ENCODE assay signal across 17 mouse cellular contexts in the genomic region with DNA sequence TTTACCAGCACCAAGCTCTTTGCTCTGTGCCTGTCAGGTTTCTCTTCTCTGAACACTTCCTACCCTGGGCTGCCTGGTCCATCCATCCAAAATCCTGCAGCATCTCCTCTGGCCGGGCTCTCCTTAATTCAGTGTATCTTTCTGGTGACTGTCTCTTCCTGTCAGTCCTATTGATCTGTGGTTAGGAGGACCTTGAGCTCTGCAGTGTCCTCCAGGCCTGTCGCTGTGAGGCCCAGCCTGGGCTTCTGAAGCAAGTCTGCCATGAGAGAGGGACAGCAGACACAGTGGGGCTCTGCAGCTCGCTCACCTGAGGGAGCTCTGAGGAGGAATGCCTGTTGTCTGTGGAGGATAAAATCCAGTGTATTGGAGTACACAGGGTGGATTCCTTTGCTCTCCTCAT. TPM values are rescaled to one million over a fixed set of nuclear protein-coding genes. Genes with fewer than 3 reads are reported as not detected.
DNase-seq lines count a peak whose midpoint lies in the region; ATAC-seq and TF ChIP-seq lines count a peak whose summit lies in the region.
"Had no signal": no experiment of that assay in that cellular context is flagged by ENCODE, and none has a peak within 500 bp of the region (broad histone marks: within the 10 kb centered on the region; RNA-seq: fewer than 3 reads in every experiment).

No protein-coding gene starts in this region.

- WGBS in heart, embryonic 12.5 days, result 82% methylated on average over 3 of the region's 3 CpGs
- WGBS in hindbrain, postnatal 0 days, result 95% methylated on average over 3 of the region's 3 CpGs
- WGBS in midbrain, postnatal 0 days, result 97% methylated on average over 3 of the region's 3 CpGs

- TF ChIP-seq CTCF in hindbrain, postnatal 0 days (IDR thresholded peaks at IDR 0.05; ENCODE audit: low read depth), result no peak
- no peak for TF ChIP-seq CTCF in midbrain, postnatal 0 days (IDR thresholded peaks at IDR 0.05)

- H3K4me1 ChIP-seq in heart, embryonic 12.5 days (replicated peaks), result peaks cover 18% of the 10 kb centered on the region
- peaks cover 62% of the 10 kb centered on the region for H3K4me1 ChIP-seq in megakaryocyte, embryonic 14.5 days
- peaks cover 4% of the 10 kb centered on the region for H3K4me1 ChIP-seq in hindbrain, postnatal 0 days (ENCODE audit: insufficient read depth, low read length)
- peaks cover 8% of the 10 kb centered on the region; the same call in 1 of the 2 replicates for H3K4me1 ChIP-seq in midbrain, postnatal 0 days (ENCODE audit: insufficient read depth, low read length)

- no peak overlapping the region for H3K4me3 ChIP-seq in heart, embryonic 12.5 days
- peak overlapping the region; percentile 94 for H3K4me3 ChIP-seq in megakaryocyte, embryonic 14.5 days (replicated peaks)
- H3K4me3 ChIP-seq in hindbrain, postnatal 0 days (ENCODE audit: low read length), result no peak overlapping the region
- no peak overlapping the region for H3K4me3 ChIP-seq in midbrain, postnatal 0 days (ENCODE audit: low read depth, low read length)
- H3K4me3 ChIP-seq: layer of hippocampus, adult 2 months had no signal

- no peaks in the 10 kb centered on the region for H3K27me3 ChIP-seq in heart, embryonic 12.5 days (replicated peaks)
- no peaks in the 10 kb centered on the region for H3K27me3 ChIP-seq in megakaryocyte, embryonic 14.5 days (replicated peaks)
- H3K27me3 ChIP-seq in hindbrain, postnatal 0 days (ENCODE audit: insufficient read depth, low read length), result no peaks in the 10 kb centered on the region
- H3K27me3 ChIP-seq in midbrain, postnatal 0 days (ENCODE audit: insufficient read depth, low read length), result no peaks in the 10 kb centered on the region
- H3K27me3 ChIP-seq: embryonic facial prominence, embryonic 12.5 days; Patski had no signal

- no peak overlapping the region for H3K27ac ChIP-seq in heart, embryonic 12.5 days (ENCODE audit: poor library complexity, severe bottlenecking)
- H3K27ac ChIP-seq in hindbrain, postnatal 0 days, result no peak overlapping the region
- no peak overlapping the region for H3K27ac ChIP-seq in midbrain, postnatal 0 days (ENCODE audit: low read depth, low read length)
- H3K27ac ChIP-seq: embryonic facial prominence, embryonic 12.5 days; layer of hippocampus, adult 2 months had no signal

- intact Hi-C loops in heart, postnatal 10 days (cut with DNase I), result loop anchor here (10.0 kb wide), 1 partner anchor 333 kb away; no protein-coding TSS in a partner anchor

- H3K9ac ChIP-seq in heart, embryonic 12.5 days, result no peak overlapping the region; the same call in 1 of the 2 replicates
- H3K9ac ChIP-seq in hindbrain, postnatal 0 days (replicated peaks; ENCODE audit: low read length), result 0 out of 2 replicates have a peak overlapping the region, but pooled peaks have one; percentile 3
- H3K9ac ChIP-seq in midbrain, postnatal 0 days (replicated peaks; ENCODE audit: low read length, poor library complexity, severe bottlenecking), result 0 out of 2 replicates have a peak overlapping the region, but pooled peaks have one; percentile 19

- H3K36me3 ChIP-seq in heart, embryonic 12.5 days, result peaks cover 24% of the 10 kb centered on the region
- H3K36me3 ChIP-seq in megakaryocyte, embryonic 14.5 days (replicated peaks; ENCODE audit: low read length), result peaks cover 22% of the 10 kb centered on the region
- peaks cover 5% of the 10 kb centered on the region; the same call in 1 of the 2 replicates for H3K36me3 ChIP-seq in hindbrain, postnatal 0 days (ENCODE audit: insufficient read depth, low read length)
- peaks cover 5% of the 10 kb centered on the region for H3K36me3 ChIP-seq in midbrain, postnatal 0 days (ENCODE audit: insufficient read depth, low read length)

- H3K4me2 ChIP-seq in heart, embryonic 12.5 days, result peak overlapping the region; percentile 98; the same call in 1 of the 2 replicates
- no peak overlapping the region for H3K4me2 ChIP-seq in hindbrain, postnatal 0 days (ENCODE audit: low read depth, low read length)
- no peak overlapping the region for H3K4me2 ChIP-seq in midbrain, postnatal 0 days (ENCODE audit: low read depth, low read length, poor library complexity, severe bottlenecking)

- no peaks in the 10 kb centered on the region; the same call in 1 of the 2 replicates for H3K9me3 ChIP-seq in heart, embryonic 12.5 days (replicated peaks)
- H3K9me3 ChIP-seq in megakaryocyte, embryonic 14.5 days, result no peaks in the 10 kb centered on the region
- no peaks in the 10 kb centered on the region for H3K9me3 ChIP-seq in hindbrain, postnatal 0 days (ENCODE audit: low read length)
- H3K9me3 ChIP-seq in midbrain, postnatal 0 days (ENCODE audit: low read length), result no peaks in the 10 kb centered on the region
- H3K9me3 ChIP-seq: embryonic facial prominence, embryonic 12.5 days had no signal

- no peak for DNase-seq in heart, postnatal 10 days
- DNase-seq in hindbrain, postnatal 0 days (ENCODE audit: low spot score), result no peak
- no peak for DNase-seq in midbrain, postnatal 0 days (ENCODE audit: low spot score)
- DNase-seq in yolk sac, embryonic 10.5 days (ENCODE audit: low spot score), result no peak
- DNase-seq: adrenal gland, adult 2 months; cerebellum, adult 9-11 months; gastrocnemius, postnatal 36 days; kidney, adult 18-20 months; lung, postnatal 10 days; right cerebral cortex, postnatal 14 days had no signal

- no peak for ATAC-seq in heart, embryonic 12.5 days (ENCODE audit: insufficient number of reproducible peaks, low FRiP score)
- ATAC-seq in megakaryocyte, adult 5-6 weeks (ENCODE audit: poor library complexity, severe bottlenecking), result no peak
- no peak for ATAC-seq in hindbrain, postnatal 0 days
- ATAC-seq in midbrain, postnatal 0 days (ENCODE audit: low FRiP score), result no peak
- ATAC-seq: forebrain, embryonic 16.5 days; Patski had no signal

RNA-seq across cellular contexts. Expression of gene Aen, which starts 1.9 kb away (rescaled TPM):
- 34.2 and 36.3 TPM in 2 replicates for polyA plus RNA-seq in heart, embryonic 12.5 days (2016; fragmentation: Nextera tagmentation; extraction: Ambion mirVana)
- total RNA-seq in heart, postnatal 10 days (2021), result 10 to 100 TPM; 33.1 to 35.7 TPM
- polyA plus RNA-seq in megakaryocyte, embryonic 14.5 days (2012; ENCODE audit: insufficient read depth, low replicate concordance), result 34.1 and 96.8 TPM in 2 replicates
- total RNA-seq in megakaryocyte, adult 5-6 weeks (2015), result 3.9 and 5.6 TPM in 2 replicates
- total RNA-seq in megakaryocyte, adult 5-6 weeks (2017), result 13.2 and 18.4 TPM in 2 replicates
- 36.6 and 43.0 TPM in 2 replicates for total RNA-seq in hindbrain, postnatal 0 days (2014; rRNA removed)
- 49.3 and 54.4 TPM in 2 replicates for polyA plus RNA-seq in hindbrain, postnatal 0 days (2015; fragmentation: Nextera tagmentation; extraction: Ambion mirVana)
- 31.2 and 40.3 TPM in 2 replicates for total RNA-seq in midbrain, postnatal 0 days (2014; rRNA removed)
- 48.5 and 53.2 TPM in 2 replicates for polyA plus RNA-seq in midbrain, postnatal 0 days (2015; fragmentation: Nextera tagmentation; extraction: Ambion mirVana)

RNA-seq across cellular contexts. Expression of gene Isg20, which starts 15.7 kb away (rescaled TPM):
- polyA plus RNA-seq in heart, embryonic 12.5 days (2016; fragmentation: Nextera tagmentation; extraction: Ambion mirVana), result 0.63 and 0.72 TPM in 2 replicates
- 1 to 10 TPM; 5.4 to 5.5 TPM for total RNA-seq in heart, postnatal 10 days (2021)
- polyA plus RNA-seq in megakaryocyte, embryonic 14.5 days (2012; ENCODE audit: insufficient read depth, low replicate concordance), result 31.4 and 127 TPM in 2 replicates
- 25.8 and 30.9 TPM in 2 replicates for total RNA-seq in megakaryocyte, adult 5-6 weeks (2015)
- 10.6 and 12.1 TPM in 2 replicates for total RNA-seq in megakaryocyte, adult 5-6 weeks (2017)
- 2.0 and 4.1 TPM in 2 replicates for total RNA-seq in hindbrain, postnatal 0 days (2014; rRNA removed)
- polyA plus RNA-seq in hindbrain, postnatal 0 days (2015; fragmentation: Nextera tagmentation; extraction: Ambion mirVana), result 0.76 and 1.3 TPM in 2 replicates
- total RNA-seq in midbrain, postnatal 0 days (2014; rRNA removed), result 1.2 and 4.9 TPM in 2 replicates
- polyA plus RNA-seq in midbrain, postnatal 0 days (2015; fragmentation: Nextera tagmentation; extraction: Ambion mirVana), result 0.57 and 1.4 TPM in 2 replicates

RNA-seq across cellular contexts. Expression of gene Det1, which starts 50.5 kb away (rescaled TPM):
- polyA plus RNA-seq in heart, embryonic 12.5 days (2016; fragmentation: Nextera tagmentation; extraction: Ambion mirVana), result 11.6 and 12.4 TPM in 2 replicates
- 10 to 100 TPM in 1 of 2 experiments, 1 to 10 TPM in 1; 7.2 to 10.7 TPM for total RNA-seq in heart, postnatal 10 days (2021)
- 1.0 and 1.9 TPM in 2 replicates for polyA plus RNA-seq in megakaryocyte, embryonic 14.5 days (2012; ENCODE audit: insufficient read depth, low replicate concordance)
- total RNA-seq in megakaryocyte, adult 5-6 weeks (2015), result 10.6 and 10.7 TPM in 2 replicates
- total RNA-seq in megakaryocyte, adult 5-6 weeks (2017), result 7.2 and 9.3 TPM in 2 replicates
- 10.4 and 13.6 TPM in 2 replicates for total RNA-seq in hindbrain, postnatal 0 days (2014; rRNA removed)
- 6.4 and 6.9 TPM in 2 replicates for polyA plus RNA-seq in hindbrain, postnatal 0 days (2015; fragmentation: Nextera tagmentation; extraction: Ambion mirVana)
- 12.1 and 13.2 TPM in 2 replicates for total RNA-seq in midbrain, postnatal 0 days (2014; rRNA removed)
- polyA plus RNA-seq in midbrain, postnatal 0 days (2015; fragmentation: Nextera tagmentation; extraction: Ambion mirVana), result 5.8 and 6.2 TPM in 2 replicates
